Mouse (Mus musculus) MEL (cell line): Measurements from ENCODE around the gene Rmdn2.

Source experiments
- CTCF ChIP-seq, 3 experiments: IDR thresholded peaks in 2 of 3; conservative IDR thresholded peaks in 1 of 3; 2 replicates each; pipeline ENCODE4 v1.5.1; 2011 to 2012; ENCODE audit warnings: low read length in 3 of 3, low read depth in 2 of 3, mild to moderate bottlenecking in 2 of 3, improper control_type of control experiment in 1 of 3, inconsistent platforms in 1 of 3, mixed read lengths in 1 of 3, moderate library complexity in 1 of 3; ENCODE audit not compliant: control insufficient read depth in 1 of 3, insufficient read depth in 1 of 3, poor library complexity in 1 of 3, severe bottlenecking in 1 of 3
- POLR2A ChIP-seq, 2 experiments: IDR thresholded peaks; 2 replicates each; pipeline ENCODE4 v1.6.1; 2011 to 2012; ENCODE audit warnings: low read length in 2 of 2, mild to moderate bottlenecking in 2 of 2, control low read depth in 1 of 2, improper control_type of control experiment in 1 of 2, low read depth in 1 of 2, moderate library complexity in 1 of 2; ENCODE audit not compliant: control insufficient read depth in 1 of 2, insufficient read depth in 1 of 2, poor library complexity in 1 of 2
- RCOR1 ChIP-seq: IDR thresholded peaks from 2 replicates; pipeline ENCODE4 v1.6.1; 2012; ENCODE audit warnings: low read depth, mild to moderate bottlenecking, inconsistent platforms, low read length, improper control_type of control experiment
- TBP ChIP-seq: IDR thresholded peaks from 2 replicates; pipeline ENCODE4 v1.8.0; 2011; ENCODE audit warnings: low read depth, low read length, improper control_type of control experiment
- USF1 ChIP-seq: IDR thresholded peaks from 2 replicates; pipeline ENCODE4 v1.6.1; 2014; ENCODE audit warnings: low read depth, mild to moderate bottlenecking, inconsistent platforms, low read length, improper control_type of control experiment, moderate library complexity

GRCm38 (mm10) chr17:79595996-79596395 is 15.7 kb upstream of the Rmdn2 start:
- TF ChIP-seq CTCF (IDR thresholded peaks at IDR 0.05 in 2 of 3, conservative IDR thresholded peaks at IDR 0.05 in 1 of 3; ENCODE audit: control insufficient read depth in 1 of 3, insufficient read depth in 1 of 3, low read depth in 2 of 3, low read length in 3 of 3, poor library complexity in 1 of 3, severe bottlenecking in 1 of 3) (no peak), TBP (no peak), USF1 (no peak), POLR2A (IDR thresholded peaks at IDR 0.05; ENCODE audit: control insufficient read depth in 1 of 2, insufficient read depth in 1 of 2, low read depth in 1 of 2, low read length in 2 of 2, poor library complexity in 1 of 2) (no peak), RCOR1 (no peak)
